Mouse (Mus musculus): ENCODE data around the gene Lsamp.

Lsamp gene

GRCm38 (mm10) chr16:42059927-42060326 lies 2075.8 kb downstream of the Lsamp start:
- DNase-seq (ENCODE audit: extremely low spot score) = no peak

GRCm38 (mm10) chr16:42074325-42074724 lies 2090.2 kb downstream of the Lsamp start:
- no peak for DNase-seq (ENCODE audit: extremely low spot score)

GRCm38 (mm10) chr16:42079573-42079972 lies 2095.4 kb downstream of the Lsamp start:
- DNase-seq (ENCODE audit: extremely low spot score) = no peak

GRCm38 (mm10) chr16:42081611-42082010 lies 2097.4 kb downstream of the Lsamp start:
- no peak for DNase-seq (ENCODE audit: extremely low spot score)

- DNase-seq (ENCODE audit: extremely low spot score) = no peak
These were observed 2113.3 kb downstream of the Lsamp start for GRCm38 (mm10) chr16:42097510-42097909.

- DNase-seq (ENCODE audit: extremely low spot score) = no peak
These were observed 2118.0 kb downstream of the Lsamp start for GRCm38 (mm10) chr16:42102186-42102585.

- DNase-seq (ENCODE audit: extremely low spot score) = no peak
These were observed 2118.5 kb downstream of the Lsamp start for GRCm38 (mm10) chr16:42102635-42103034.

GRCm38 (mm10) chr16:42112251-42112650 lies 2128.1 kb downstream of the Lsamp start:
- DNase-seq (ENCODE audit: extremely low spot score) = no peak

- DNase-seq (ENCODE audit: extremely low spot score) = no peak
These were observed 2129.1 kb downstream of the Lsamp start for GRCm38 (mm10) chr16:42113246-42113645.

GRCm38 (mm10) chr16:42121788-42122187 lies 2137.6 kb downstream of the Lsamp start:
- no peak for DNase-seq (ENCODE audit: extremely low spot score)

GRCm38 (mm10) chr16:42123826-42124225 lies 2139.7 kb downstream of the Lsamp start:
- DNase-seq (ENCODE audit: extremely low spot score) = no peak

- DNase-seq (ENCODE audit: extremely low spot score) = no peak
These were observed 2141.9 kb downstream of the Lsamp start for GRCm38 (mm10) chr16:42126061-42126460.

GRCm38 (mm10) chr16:42147164-42147563 lies 2163.0 kb downstream of the Lsamp start:
- DNase-seq (ENCODE audit: extremely low spot score) = no peak

- DNase-seq (ENCODE audit: extremely low spot score) = no peak
These were observed 2165.2 kb downstream of the Lsamp start for GRCm38 (mm10) chr16:42149216-42149942.

GRCm38 (mm10) chr16:42152640-42153039 lies 2168.5 kb downstream of the Lsamp start:
- DNase-seq (ENCODE audit: extremely low spot score) = peak; percentile 51

- no peak for DNase-seq (ENCODE audit: extremely low spot score)
These were observed 2173.7 kb downstream of the Lsamp start for GRCm38 (mm10) chr16:42157816-42158215.

GRCm38 (mm10) chr16:42164941-42165340 lies 2180.8 kb downstream of the Lsamp start:
- DNase-seq (ENCODE audit: extremely low spot score) = peak; percentile 80

- DNase-seq (ENCODE audit: extremely low spot score) = no peak
These were observed 2184.1 kb downstream of the Lsamp start for GRCm38 (mm10) chr16:42168292-42168691.

- peak; percentile 74 for DNase-seq (ENCODE audit: extremely low spot score)
These were observed 2185.4 kb downstream of the Lsamp start for GRCm38 (mm10) chr16:42169447-42170140.

GRCm38 (mm10) chr16:42172476-42172875 lies 2188.3 kb downstream of the Lsamp start:
- DNase-seq (ENCODE audit: extremely low spot score) = peak; percentile 66

GRCm38 (mm10) chr16:42178866-42179265 lies 2194.7 kb downstream of the Lsamp start:
- no peak for DNase-seq (ENCODE audit: extremely low spot score)

- no peak for DNase-seq (ENCODE audit: extremely low spot score)
These were observed 2195.9 kb downstream of the Lsamp start for GRCm38 (mm10) chr16:42180025-42180424.

- DNase-seq (ENCODE audit: extremely low spot score) = no peak
These were observed 2196.3 kb downstream of the Lsamp start for GRCm38 (mm10) chr16:42180473-42180872.
